Mouse (Mus musculus): ENCODE results near the gene Gm20458.

Gene Gm20458

DNA sequence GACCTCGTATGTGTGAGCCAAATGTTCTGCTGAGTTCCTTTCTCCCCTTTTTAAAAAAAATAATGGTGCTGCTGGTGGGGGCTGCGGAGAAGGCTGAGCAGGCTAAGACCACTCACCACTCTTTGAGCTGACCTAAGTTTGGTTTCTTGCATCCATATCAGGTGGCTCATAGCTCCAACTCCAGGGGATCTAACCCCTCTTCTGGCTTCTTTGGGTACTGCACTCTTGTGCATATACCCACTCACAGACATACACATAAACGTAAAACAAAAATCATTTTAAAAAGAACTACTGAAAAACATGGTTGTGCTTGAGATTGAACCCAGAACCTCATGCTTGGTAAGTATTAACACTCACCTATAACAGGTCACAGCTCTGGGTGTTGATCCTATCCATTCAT lies 44.2 kb downstream of the Gm20458 start:
- no peak for DNase-seq

DNA sequence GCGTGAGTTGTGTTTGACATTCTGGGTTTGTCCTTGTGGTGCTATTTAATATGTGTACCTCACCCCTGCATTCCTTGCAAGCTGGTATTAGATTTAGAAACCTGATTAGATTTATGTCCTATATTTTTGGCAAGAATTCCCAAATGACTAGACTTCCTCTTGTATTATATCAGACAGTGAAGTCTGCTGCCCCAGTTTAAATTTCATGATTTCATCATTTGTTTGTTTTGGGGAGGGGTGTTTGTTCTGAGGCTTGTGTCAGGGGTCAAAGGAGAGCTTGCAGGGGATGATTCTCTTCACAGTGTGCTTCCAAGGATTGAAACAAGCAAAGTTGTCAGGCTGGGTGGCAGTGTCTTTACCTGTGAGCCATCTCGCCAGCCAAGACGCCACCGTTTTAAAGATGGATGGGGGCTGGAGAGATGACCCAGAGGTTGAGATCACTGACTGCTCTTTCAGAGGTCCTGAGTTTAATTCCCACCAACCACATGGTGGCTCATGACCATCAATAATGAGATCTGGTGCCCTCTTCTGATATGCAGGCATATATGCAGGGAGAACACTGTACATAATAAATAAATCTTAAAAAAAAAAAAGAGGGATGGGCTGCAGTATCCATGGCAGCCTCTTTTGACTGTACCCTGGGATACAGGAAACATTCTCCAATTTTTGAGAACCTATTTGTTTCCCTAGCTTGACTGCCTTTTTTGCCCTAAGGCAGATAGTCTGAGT lies 45.0 kb downstream of the Gm20458 start:
- no peak for DNase-seq

DNA sequence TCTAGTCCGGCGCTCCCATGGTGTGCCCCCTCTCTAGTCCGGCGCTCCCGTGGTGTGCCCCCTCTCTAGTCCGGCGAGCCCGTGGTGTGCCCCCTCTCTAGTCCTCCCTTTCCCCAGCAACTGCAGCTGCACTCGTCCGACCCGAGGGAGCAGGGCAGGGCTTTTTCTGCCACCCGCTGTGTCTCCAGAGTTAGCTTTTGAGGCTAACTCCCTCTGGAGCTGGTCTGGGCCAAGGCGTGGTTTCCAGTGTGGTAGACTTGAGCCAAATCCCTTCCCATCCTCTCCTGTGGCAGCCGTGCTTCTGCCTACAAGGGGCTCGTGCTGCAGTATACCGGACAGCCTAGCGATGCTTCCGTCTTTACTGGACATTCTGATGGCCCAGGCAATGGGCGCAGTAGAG lies 47.0 kb downstream of the Gm20458 start:
- DNase-seq: no peak

DNA sequence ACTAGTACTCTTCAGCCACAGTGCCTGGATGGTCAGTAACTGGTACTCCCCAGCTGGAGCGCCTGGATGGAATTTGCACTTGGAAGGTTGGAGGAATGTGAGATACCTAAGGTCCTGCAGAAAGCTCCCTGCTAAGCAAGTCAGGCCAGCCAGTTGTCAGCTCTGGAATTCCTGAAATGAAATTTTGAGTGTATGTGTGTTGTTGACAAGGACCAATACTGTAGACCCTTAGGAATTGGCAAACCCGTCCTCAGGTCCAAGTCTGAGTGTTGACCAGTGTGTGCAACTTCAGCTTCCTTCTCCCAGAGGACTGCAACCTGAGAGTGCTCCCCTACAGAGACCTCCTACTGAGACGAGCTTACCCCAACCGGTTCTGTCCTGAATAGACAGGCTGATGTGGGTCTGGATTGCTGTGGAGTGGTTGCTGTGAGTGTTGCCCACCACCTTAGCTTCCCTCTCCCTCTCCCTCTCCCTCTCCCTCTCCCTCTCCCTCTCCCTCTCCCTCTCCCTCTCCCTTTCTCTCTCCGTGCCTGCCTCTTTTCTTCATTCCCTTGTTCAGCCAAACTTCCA lies 49.9 kb downstream of the Gm20458 start:
- peak; percentile 69 for DNase-seq

DNA sequence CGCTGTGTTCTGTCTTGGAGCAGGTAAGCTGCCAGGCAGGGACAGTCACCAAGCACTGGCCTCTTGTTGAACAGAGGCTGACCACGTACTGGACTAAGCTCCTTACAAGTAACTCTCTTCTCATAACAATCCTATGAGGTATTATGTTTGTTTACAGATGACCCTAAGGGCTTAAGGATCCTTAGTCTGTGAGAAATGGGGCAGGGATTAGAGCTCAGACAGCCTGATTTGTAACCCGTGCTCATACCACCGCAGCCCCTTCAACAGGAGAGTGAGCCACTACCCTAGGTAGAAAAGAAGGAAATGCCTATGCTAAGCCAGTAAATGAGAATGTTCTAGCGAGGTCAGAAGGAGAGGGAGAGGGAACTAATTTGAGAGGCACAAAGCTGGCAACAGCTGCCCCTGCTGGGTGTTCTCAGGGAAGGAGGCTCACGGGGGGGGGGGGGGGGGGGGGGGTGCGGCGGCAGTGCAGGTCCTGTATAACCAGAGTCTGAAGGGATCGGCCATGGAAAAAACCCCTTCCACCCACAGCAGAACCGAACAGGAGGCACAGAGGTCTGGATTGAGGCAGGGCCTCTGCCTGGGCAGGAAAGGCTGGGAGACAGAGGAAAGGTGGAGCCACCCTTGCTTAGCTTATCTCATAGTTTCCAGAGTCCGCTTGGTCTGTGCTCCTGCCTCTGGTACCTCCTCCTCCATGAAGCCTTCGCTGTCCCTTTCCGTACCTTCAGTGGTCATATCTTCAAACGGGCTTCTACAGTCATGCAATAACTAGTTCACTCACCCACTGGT lies 51.5 kb downstream of the Gm20458 start:
- no peak for DNase-seq

DNA sequence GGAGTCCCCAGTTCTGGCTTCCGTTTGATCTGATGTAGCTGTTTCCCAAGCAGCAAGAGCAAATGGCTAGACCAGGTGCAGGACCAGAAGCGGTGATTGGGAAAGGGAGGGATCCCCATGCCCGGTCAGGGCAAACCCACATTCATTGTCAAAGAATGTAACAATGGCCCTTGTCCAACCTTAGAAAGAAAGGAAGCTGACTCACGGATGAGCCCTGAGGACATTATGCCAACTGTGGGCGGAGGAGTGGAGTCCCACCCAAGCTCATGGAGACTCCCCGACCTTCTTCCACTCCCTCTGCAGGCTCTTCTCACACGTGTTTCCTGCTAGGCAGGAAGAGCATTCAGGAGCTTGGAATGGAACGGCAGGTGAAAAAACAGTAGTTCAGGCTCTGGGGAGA lies 52.6 kb downstream of the Gm20458 start:
- DNase-seq: no peak

DNA sequence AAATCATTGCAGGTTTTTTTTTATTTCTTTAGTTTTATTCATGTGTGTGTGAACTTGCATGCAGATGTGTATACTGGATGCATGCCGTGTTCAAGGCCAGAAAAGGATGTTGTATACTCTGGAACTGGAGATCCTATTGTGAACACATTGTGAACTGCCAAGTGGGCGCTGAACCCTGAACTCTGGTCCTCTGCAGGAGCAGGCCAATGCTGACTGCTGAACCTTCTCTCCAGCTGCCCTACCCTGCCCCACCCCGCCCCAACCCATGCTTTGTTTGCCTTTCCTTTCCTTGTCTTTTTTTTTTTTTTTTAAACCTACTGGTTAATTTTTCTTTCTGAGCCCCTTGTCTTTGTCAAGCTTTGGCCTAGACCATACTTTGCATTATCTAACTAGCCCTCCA lies 54.1 kb downstream of the Gm20458 start:
- DNase-seq: no peak

DNA sequence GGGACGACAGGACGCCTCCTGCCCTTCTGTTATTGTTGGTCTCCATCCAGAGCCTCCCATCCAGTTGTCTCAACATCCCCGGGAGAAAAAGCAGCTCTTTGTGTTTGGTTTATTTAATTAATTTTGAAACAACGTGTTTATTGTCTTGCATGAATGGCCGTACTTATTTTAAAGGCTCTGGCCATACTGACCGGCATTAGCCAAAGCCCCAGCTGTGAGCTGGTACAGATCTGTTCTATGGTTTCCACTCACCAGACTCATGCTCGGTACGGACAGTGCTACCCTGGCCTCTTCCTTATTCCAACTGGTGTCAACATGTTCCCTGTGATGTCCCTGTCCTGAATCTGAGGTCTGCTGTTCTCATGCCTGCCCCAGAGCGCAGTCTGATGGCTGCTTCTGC lies 55.1 kb downstream of the Gm20458 start:
- DNase-seq: no peak

DNA sequence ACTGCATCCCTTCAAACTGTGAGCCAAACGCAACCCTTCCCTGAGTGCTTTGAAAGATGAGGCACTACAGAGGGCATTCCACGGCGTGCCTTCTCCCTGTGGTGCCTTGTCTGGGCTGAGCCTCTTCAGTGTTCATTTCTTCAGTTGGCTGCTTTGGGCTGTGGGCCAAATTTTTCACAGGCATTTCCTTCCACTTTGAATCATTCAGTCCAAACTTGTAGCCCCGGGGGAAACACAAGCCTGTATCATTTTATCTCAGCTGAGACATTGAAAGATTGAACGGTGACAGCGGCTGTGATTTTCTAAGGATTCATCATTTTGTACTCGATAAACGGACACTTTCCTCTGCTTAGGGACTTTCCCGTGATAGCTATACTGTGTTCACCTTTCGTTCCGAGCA lies 55.8 kb downstream of the Gm20458 start:
- DNase-seq: no peak

DNA sequence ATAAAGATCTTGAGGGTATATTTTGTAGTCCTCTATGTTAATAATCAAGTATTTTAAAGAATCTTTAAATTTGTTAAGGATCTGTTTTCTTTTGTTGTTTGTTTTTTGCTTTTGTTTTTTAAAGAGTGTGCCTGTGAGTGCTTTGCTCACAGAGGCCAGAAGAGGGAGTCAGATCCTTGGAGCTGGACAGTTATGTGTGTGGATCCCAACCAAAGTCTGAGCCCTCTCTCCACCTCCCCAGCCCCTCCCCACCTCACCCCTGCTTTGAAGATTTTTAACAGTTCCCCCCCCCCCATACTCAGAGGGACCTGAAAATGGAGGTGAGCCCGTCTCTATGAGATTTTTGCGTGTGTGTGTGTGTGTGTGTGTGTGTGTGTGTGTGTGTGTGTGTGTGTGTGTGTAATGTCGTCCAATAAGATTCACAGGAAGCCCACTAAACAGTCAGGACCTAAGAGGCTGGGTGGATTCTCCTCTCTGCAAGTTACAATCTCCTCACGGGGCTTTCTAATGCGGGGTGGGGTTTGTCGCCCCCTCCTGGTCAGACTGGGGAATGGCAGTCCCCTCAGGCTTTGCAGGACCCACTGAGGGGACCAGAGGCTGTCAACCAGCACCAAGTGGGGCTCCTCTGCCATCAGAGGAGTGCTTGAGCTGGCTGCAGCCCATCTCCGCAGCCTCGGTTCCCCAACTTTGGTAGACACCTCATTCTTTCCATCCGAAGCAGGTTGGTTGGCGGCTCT lies 56.9 kb downstream of the Gm20458 start:
- peak; percentile 72 for DNase-seq

DNA sequence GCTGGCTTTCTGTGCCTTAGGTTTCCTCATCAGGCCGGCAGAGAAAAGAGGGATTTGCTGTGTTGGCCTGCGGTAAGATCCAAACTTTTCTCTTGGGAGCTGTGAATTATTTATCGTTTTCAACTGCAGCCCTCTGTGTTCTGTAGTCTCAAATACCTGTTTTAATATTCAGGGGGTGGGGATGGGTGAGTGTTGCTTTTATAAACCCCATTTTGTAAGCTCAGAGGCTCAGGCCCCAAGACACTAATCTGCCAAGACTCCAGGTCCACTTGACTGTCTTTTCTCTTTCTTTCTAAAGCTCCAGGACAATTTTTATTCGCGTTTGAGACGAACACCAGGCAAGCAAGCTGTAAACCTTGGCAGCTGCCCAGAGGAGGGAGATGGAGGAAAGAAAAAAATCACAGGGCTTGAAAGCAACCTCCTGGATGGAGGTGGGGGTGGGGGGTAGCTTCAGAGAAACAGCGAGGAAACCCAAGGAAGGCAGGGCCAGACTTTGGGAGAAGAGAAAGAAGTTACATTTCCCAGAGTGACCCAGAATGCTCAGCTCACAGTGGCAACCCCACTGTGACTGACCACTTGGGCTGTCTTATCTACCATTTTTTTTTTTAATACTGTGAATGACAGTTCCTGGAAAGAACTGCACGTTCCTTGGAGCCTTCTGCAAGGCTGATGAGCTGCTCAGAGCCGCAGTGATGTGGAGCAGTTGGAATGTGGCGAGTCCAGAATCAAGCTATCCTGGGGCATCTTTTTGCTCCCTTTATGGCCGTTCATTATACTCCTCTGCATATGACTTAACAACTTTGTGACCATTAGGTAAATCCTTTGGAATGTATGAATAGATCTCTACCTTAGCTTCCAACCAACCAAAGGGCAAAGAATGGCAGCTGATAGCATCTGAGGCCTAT lies 57.8 kb downstream of the Gm20458 start:
- DNase-seq: no peak

DNA sequence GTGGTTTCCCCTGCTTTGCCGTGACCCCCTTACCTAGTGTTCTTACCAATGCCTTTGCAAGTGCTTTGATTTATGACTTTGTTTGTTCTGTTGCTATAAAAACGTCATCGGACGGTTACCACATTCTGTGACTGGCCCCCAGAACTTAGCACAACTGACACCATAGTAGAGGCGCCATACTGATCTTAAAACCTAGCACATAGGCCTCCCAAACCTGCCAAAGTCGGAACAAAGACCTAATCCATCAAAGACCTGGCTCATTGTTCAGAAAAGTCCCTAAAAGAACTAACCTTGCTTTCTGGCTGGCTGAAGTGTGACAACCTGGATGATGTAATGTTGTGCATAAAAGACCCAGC lies 58.4 kb downstream of the Gm20458 start:
- no peak for DNase-seq

DNA sequence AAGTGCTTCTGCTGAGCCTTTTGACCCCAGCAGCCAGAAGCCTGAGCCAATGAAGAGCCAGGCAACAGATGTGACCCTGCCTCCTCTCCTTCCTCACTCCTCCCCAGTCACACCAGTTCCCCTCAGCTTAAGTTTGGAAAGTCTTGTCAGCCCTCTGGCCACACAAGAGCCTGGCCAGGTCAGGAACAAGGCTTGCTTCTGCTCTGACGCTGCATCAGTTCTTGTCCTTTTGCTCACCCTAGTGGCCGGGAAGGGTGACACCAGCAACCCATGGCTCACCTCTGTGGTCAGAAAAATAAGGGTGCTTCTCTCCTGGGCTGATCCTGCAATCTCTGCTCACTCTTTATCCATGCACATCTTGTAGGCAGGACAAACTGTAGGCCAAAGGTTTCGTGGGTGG lies 60.0 kb downstream of the Gm20458 start:
- DNase-seq: peak; percentile 72

DNA sequence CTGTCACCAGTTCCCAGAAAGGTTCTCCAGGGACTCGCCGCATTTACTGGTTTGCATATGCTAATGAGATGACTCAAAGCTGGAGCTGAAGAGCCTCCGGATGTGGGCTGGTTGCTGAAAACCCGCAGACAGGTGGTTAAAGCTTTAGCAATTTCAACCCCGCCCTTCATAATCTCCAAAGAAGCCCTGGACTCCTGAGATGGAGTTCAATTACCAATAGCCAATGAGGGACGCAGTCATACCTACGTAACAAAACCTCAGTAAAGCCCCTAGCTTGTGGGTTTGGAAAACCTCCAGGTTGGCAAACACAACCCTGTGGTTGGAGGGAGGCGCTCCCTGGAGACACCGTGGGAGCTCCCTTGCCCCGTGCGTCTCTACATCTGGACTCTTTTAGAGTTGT lies 61.1 kb downstream of the Gm20458 start:
- no peak for DNase-seq

DNA sequence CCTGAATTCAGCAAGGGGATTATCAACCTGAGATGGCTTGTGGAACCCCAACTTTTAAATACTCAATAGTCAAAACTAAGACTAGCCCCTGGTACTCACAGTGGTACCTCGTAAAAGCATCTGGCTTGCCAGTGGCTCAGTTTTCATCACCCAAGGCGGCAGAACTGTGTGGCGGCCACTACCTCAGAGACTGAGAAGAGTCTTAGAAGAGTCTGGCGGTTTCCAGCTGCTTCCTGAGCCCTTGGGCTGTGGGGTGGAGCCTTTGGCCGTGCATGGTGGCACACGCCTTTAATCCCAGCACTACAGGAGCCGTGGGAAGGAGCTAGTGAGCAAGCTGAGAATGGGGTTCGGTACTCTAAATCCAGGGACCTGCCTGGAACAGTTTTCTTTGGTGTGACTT lies 61.5 kb downstream of the Gm20458 start:
- DNase-seq: no peak

DNA sequence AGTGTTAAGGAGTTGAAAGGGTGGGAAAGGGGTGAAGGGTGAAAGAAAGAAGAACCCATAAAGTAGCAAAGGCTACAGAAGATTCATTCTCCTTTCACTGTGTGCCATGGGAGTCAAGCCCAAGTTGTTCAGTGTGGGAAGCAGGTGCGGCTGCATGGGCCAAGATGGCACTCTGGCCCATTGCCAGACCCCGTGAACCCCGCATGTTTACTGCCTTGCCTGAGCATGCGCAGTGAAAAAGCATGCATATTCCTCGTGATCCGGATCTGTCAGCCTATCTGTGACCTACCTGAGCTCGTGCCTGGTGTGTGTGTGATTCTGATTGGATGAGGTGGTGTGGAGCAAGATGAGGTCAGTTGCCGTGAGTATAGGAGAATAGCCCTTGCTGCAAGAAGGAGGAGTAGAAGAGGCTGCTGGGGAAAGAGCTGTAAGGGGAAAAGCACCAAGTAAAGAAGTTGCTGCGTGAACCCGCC lies 62.6 kb downstream of the Gm20458 start:
- no peak for DNase-seq

DNA sequence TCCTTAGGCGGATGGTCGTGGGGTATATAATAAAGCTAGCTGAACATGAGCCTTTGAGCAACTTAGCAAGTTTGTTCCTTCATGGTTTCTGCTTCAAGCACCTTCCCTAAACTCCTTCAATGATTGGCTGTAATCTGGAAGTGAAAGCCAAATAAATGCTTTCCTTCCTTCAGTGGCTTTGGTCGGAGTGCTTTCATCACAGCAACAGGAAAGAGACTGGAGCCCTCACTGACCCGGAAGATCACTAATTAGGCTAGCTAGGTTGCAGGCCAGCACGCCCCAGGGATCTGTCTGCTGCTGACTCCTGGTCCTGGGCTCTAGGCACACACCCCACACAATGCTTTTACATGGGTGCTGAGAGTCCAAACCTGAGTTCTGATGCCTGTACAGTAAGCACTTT lies 67.8 kb downstream of the Gm20458 start:
- no peak for DNase-seq

DNA sequence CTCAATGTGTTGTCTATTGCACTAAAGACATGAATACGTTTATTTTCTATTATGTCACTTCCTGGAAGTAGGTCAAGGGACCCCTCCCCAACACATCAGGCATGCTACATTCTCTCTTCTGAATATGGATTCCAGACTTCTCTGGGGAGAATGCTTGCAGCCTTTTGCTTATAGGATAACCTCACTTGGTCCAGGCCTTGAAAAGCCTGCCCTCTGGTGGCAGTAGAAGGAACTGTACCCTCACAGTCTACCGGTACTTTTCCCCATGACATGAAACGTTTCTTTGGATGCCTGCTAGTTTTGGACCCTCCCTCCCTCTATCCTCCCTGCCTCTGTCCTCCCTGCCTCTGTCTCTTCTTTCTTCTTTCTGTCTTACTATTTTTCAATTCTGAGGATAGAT lies 70.4 kb downstream of the Gm20458 start:
- peak; percentile 81 for DNase-seq

DNA sequence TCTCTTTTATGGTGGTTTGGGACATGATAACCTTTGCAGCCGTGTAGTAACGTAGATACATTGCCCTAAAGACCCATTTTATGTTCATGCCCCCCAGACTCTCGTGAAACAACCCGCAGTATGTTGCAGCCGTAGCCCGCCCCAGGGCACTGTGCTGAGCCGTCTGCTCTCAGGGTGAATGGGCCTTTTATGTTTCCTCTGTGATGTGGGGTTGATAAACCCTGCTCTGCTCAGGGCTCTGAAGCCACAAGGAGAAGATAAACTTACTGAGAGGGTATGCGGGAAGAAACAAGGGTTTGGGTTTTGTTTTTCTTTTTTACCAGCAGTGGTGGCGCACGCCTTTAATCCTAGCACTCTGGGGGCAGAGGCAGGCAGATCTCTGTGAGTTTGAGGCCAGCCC lies 73.5 kb downstream of the Gm20458 start:
- DNase-seq: no peak

DNA sequence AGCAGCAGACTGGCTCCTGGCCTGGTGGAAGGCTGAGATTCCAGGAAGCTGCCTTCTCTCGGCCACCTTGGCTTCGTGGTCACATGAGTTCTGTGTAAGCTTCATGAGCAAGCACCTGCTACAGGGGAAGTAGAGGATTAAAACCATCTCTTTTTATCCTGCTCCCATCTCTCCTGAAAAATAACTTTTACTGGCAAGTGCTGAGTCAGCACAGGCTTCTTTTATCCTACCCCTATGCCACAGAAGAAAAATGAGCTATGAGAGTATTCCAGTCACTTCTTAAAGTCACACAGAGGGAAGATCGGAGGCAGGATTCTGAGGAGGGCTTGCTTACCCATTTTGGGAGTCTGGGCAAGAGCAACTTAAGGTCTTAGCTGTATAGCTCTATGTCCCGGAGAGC lies 76.2 kb downstream of the Gm20458 start:
- no peak for DNase-seq
